Mouse (Mus musculus) granulocyte monocyte progenitor cell, adult 5-6 weeks (primary cell): ENCODE results near the gene Ttc29. TPM values are rescaled to one million over a fixed set of nuclear protein-coding genes. Genes with fewer than 3 reads are reported as not detected.

Experiments used
- ATAC-seq: replicated peaks from 2 replicates; pipeline ENCODE4 v1.8.0; 2016; ENCODE audit warnings: mild to moderate bottlenecking, moderate TSS enrichment, inconsistent platforms; ENCODE audit not compliant: poor library complexity, severe bottlenecking
- total RNA-seq, 2 experiments: library from RNA; stranded (forward) in 1 of 2; stranded (reverse) in 1 of 2; fragments of 200-712, 200-1000 nt in 1 of 2; fragments of >200 nt in 1 of 2; fragmentation: Nextera tagmentation in 1 of 2; gene quantifications; 2 replicates each; pipeline ENCODE4 v1.2.3; 2014 to 2017

Ttc29 gene
- total RNA-seq, 2 experiments from 2014 or later = not detected

GRCm38 (mm10) chr8:78276120-78276519 is 63.0 kb downstream of the Ttc29 start:
- no peak for ATAC-seq

GRCm38 (mm10) chr8:78277411-78277810 is 64.3 kb downstream of the Ttc29 start:
- no peak for ATAC-seq

- ATAC-seq = no peak
These were observed 65.5 kb downstream of the Ttc29 start for GRCm38 (mm10) chr8:78278598-78278997.

- no peak for ATAC-seq
These were observed 71.7 kb downstream of the Ttc29 start for GRCm38 (mm10) chr8:78284805-78285204.

- no peak for ATAC-seq
These were observed 72.3 kb downstream of the Ttc29 start for GRCm38 (mm10) chr8:78285366-78285765.

GRCm38 (mm10) chr8:78289374-78289971 is 76.4 kb downstream of the Ttc29 start:
- ATAC-seq = peak; percentile 37

- no peak for ATAC-seq
These were observed 77.2 kb downstream of the Ttc29 start for GRCm38 (mm10) chr8:78290274-78290673.

GRCm38 (mm10) chr8:78295494-78295893 is 82.4 kb downstream of the Ttc29 start:
- ATAC-seq = no peak

- ATAC-seq = no peak
These were observed 90.5 kb downstream of the Ttc29 start for GRCm38 (mm10) chr8:78303579-78303978.

GRCm38 (mm10) chr8:78306604-78307003 is 93.5 kb downstream of the Ttc29 start:
- no peak for ATAC-seq

GRCm38 (mm10) chr8:78307131-78307530 is 94.0 kb downstream of the Ttc29 start:
- ATAC-seq = no peak

GRCm38 (mm10) chr8:78309539-78309938 is 96.4 kb downstream of the Ttc29 start:
- ATAC-seq = no peak

- ATAC-seq = no peak
These were observed 102.5 kb downstream of the Ttc29 start for GRCm38 (mm10) chr8:78315576-78315975.

GRCm38 (mm10) chr8:78317666-78318065 is 104.6 kb downstream of the Ttc29 start:
- ATAC-seq = no peak

GRCm38 (mm10) chr8:78323391-78323790 is 110.3 kb downstream of the Ttc29 start:
- no peak for ATAC-seq

GRCm38 (mm10) chr8:78340689-78341529 is 127.8 kb downstream of the Ttc29 start:
- peak; percentile 95 for ATAC-seq

GRCm38 (mm10) chr8:78342151-78342550 is 129.1 kb downstream of the Ttc29 start:
- no peak for ATAC-seq

GRCm38 (mm10) chr8:78344006-78344405 is 130.9 kb downstream of the Ttc29 start:
- ATAC-seq = no peak

- ATAC-seq = no peak
These were observed 132.6 kb downstream of the Ttc29 start for GRCm38 (mm10) chr8:78345705-78346104.

GRCm38 (mm10) chr8:78346131-78346621 is 133.1 kb downstream of the Ttc29 start:
- ATAC-seq = no peak

- no peak for ATAC-seq
These were observed 140.8 kb downstream of the Ttc29 start for GRCm38 (mm10) chr8:78353902-78354301.

GRCm38 (mm10) chr8:78354801-78355200 is 141.7 kb downstream of the Ttc29 start:
- ATAC-seq = no peak
